Comparison of ENCODE assay signal across 7 mouse cellular contexts in the genomic region with DNA sequence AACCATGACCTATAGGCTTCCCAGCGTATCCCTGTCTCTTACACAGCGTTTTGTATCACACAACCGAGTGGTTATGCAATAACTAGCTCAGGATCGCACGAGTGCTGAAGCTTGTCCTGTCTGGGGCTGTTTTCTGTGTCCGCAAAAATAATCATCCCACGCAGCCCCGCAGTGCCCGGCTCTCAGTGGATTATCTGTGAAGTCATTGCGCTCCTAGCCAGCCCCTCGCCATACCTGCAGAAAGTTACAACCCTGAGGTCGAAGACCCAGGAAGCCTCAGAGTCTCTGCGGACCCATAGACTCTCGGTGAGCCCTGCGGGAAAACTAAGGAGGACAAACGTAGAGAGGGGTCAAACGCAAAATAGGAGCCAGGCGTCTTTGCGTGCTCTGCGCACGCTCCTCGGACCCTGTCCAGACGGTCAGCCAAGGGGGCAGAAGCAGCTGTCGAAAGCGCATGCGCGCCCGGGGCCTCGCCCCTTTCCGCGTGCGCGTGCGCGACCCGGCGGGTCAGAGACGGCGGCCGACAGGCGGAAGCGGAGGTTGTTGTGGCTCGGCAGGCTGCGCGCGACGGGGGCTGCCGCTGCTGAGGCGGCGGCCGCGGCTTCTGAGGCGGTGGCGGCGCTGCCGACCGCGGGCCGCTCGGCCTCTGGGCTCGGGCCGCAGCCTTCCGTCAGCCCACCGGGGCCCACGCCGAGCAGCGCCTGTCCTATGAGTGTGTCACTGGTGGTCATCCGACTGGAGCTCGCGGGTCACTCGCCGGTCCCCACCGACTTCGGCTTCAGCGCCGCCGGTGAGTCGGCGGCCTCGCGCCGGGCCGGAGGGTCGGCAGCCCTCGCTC. TPM values are rescaled to one million over a fixed set of nuclear protein-coding genes. Genes with fewer than 3 reads are reported as not detected.
DNase-seq lines count a peak whose midpoint lies in the region; ATAC-seq lines count a peak whose summit lies in the region.

A gene (minus strand): TSS at position 456 of the 838 bp plus-strand sequence.
A gene (plus strand): TSS at position 505 of the 838 bp plus-strand sequence.

- no peaks in the 10 kb centered on the region for H3K4me1 ChIP-seq in embryonic facial prominence, embryonic 11.5 days (ENCODE audit: control insufficient read depth, insufficient read depth, low read length)
- peaks cover 6% of the 10 kb centered on the region for H3K4me1 ChIP-seq in limb, embryonic 11.5 days (ENCODE audit: control insufficient read depth, insufficient read depth, low read length)
- peaks cover 12% of the 10 kb centered on the region for H3K4me1 ChIP-seq in midbrain, embryonic 14.5 days (ENCODE audit: control insufficient read depth, insufficient read depth, low read length)

- H3K27ac ChIP-seq in embryonic facial prominence, embryonic 11.5 days (replicated peaks; ENCODE audit: low read depth, low read length): no peak within 1 kb of the TSS; the same call in 1 of the 2 replicates
- H3K27ac ChIP-seq in limb, embryonic 11.5 days (replicated peaks; ENCODE audit: low read depth, low read length): no peak within 1 kb of the TSS; the same call in 1 of the 2 replicates
- H3K27ac ChIP-seq in midbrain, embryonic 14.5 days (replicated peaks; ENCODE audit: low read depth, low read length): peak within 1 kb of the TSS; percentile 74

- H3K9ac ChIP-seq in embryonic facial prominence, embryonic 11.5 days (replicated peaks; ENCODE audit: low read length): peak within 1 kb of the TSS; percentile 90
- H3K9ac ChIP-seq in limb, embryonic 11.5 days (ENCODE audit: low read length): peak within 1 kb of the TSS; percentile 59
- peak within 1 kb of the TSS; percentile 84 for H3K9ac ChIP-seq in midbrain, embryonic 14.5 days (replicated peaks; ENCODE audit: low read length)

- peak; percentile 69 for ATAC-seq in embryonic facial prominence, embryonic 11.5 days (replicated peaks; ENCODE audit: insufficient number of reproducible peaks, low FRiP score, low TSS enrichment, low read depth)
- ATAC-seq in limb, embryonic 11.5 days (ENCODE audit: insufficient number of reproducible peaks, low FRiP score, low TSS enrichment, low read depth): peak; percentile 75
- ATAC-seq in midbrain, embryonic 14.5 days (ENCODE audit: low FRiP score, low TSS enrichment): peak; percentile 83

- WGBS in embryonic facial prominence, embryonic 11.5 days: 2% methylated on average over 82 of the region's 85 CpGs
- WGBS in limb, embryonic 11.5 days: 2% methylated on average over 85 of the region's 85 CpGs
- 1% methylated on average over 85 of the region's 85 CpGs for WGBS in midbrain, embryonic 14.5 days

- H3K36me3 ChIP-seq in embryonic facial prominence, embryonic 11.5 days (replicated peaks; ENCODE audit: control insufficient read depth, insufficient read depth, low read depth, low read length): peaks cover 3% of the 10 kb centered on the region; the same call in 1 of the 2 replicates
- H3K36me3 ChIP-seq in limb, embryonic 11.5 days (ENCODE audit: control insufficient read depth, insufficient read depth, low read length): peaks cover 10% of the 10 kb centered on the region; the same call in 1 of the 2 replicates
- H3K36me3 ChIP-seq in midbrain, embryonic 14.5 days (ENCODE audit: control insufficient read depth, insufficient read depth, low read length): peaks cover 30% of the 10 kb centered on the region

- H3K4me2 ChIP-seq in embryonic facial prominence, embryonic 11.5 days (ENCODE audit: low read depth, low read length): peak within 1 kb of the TSS; percentile 79
- peak within 1 kb of the TSS; percentile 92 for H3K4me2 ChIP-seq in limb, embryonic 11.5 days (ENCODE audit: low read depth, severe bottlenecking)
- peak within 1 kb of the TSS; percentile 81 for H3K4me2 ChIP-seq in midbrain, embryonic 14.5 days (ENCODE audit: low read length)

- peak; percentile 98 for DNase-seq in adrenal gland, postnatal 14 days
- DNase-seq in embryonic facial prominence, embryonic 11.5 days (ENCODE audit: low spot score): peak; percentile 94
- peak; percentile 100 for DNase-seq in heart, adult 11 months
- DNase-seq in kidney, adult 18-20 months: peak; percentile 95
- DNase-seq in limb, embryonic 11.5 days (ENCODE audit: low spot score): peak; percentile 96
- DNase-seq in midbrain, embryonic 14.5 days: peak; percentile 97
- DNase-seq in spleen, adult 18-20 months: peak; percentile 90 to 95

- H3K4me3 ChIP-seq in embryonic facial prominence, embryonic 11.5 days (ENCODE audit: low read depth, low read length): peak within 1 kb of the TSS; percentile 94
- H3K4me3 ChIP-seq in limb, embryonic 11.5 days (ENCODE audit: low read depth, low read length): peak within 1 kb of the TSS; percentile 56
- peak within 1 kb of the TSS; percentile 98 for H3K4me3 ChIP-seq in midbrain, embryonic 14.5 days (replicated peaks; ENCODE audit: low read depth, low read length)

- no peaks in the 10 kb centered on the region for H3K27me3 ChIP-seq in embryonic facial prominence, embryonic 11.5 days (ENCODE audit: control insufficient read depth, insufficient read depth, low read length)
- H3K27me3 ChIP-seq in limb, embryonic 11.5 days (ENCODE audit: control insufficient read depth, insufficient read depth, low read length): no peaks in the 10 kb centered on the region
- no peaks in the 10 kb centered on the region for H3K27me3 ChIP-seq in midbrain, embryonic 14.5 days (ENCODE audit: control insufficient read depth, insufficient read depth, low read length)

- H3K9me3 ChIP-seq in embryonic facial prominence, embryonic 11.5 days (replicated peaks; ENCODE audit: control insufficient read depth, low read length): no peaks in the 10 kb centered on the region
- H3K9me3 ChIP-seq in limb, embryonic 11.5 days (ENCODE audit: control insufficient read depth, low read length): no peaks in the 10 kb centered on the region
- H3K9me3 ChIP-seq in midbrain, embryonic 14.5 days (ENCODE audit: control insufficient read depth, low read length): no peaks in the 10 kb centered on the region

RNA-seq across cellular contexts. Expression of the first gene that starts in this region (rescaled TPM):
- total RNA-seq in adrenal gland, postnatal 14 days (2021): 36.5 and 41.1 TPM in 2 replicates
- polyA plus RNA-seq in embryonic facial prominence, embryonic 11.5 days (2014; fragmentation: Nextera tagmentation; extraction: Ambion mirVana): 1.2 and 1.7 TPM in 2 replicates
- polyA plus RNA-seq in limb, embryonic 11.5 days (2014; fragmentation: Nextera tagmentation; extraction: Ambion mirVana): 1.3 and 1.7 TPM in 2 replicates
- polyA plus RNA-seq in midbrain, embryonic 14.5 days (2014; fragmentation: Nextera tagmentation; extraction: Ambion mirVana): 1.4 and 2.4 TPM in 2 replicates

RNA-seq across cellular contexts. Expression of the second gene that starts in this region (rescaled TPM):
- total RNA-seq in adrenal gland, postnatal 14 days (2021): 55.0 and 57.1 TPM in 2 replicates
- polyA plus RNA-seq in embryonic facial prominence, embryonic 11.5 days (2014; fragmentation: Nextera tagmentation; extraction: Ambion mirVana): 37.4 and 38.7 TPM in 2 replicates
- 37.1 and 42.7 TPM in 2 replicates for polyA plus RNA-seq in limb, embryonic 11.5 days (2014; fragmentation: Nextera tagmentation; extraction: Ambion mirVana)
- 39.1 and 47.6 TPM in 2 replicates for polyA plus RNA-seq in midbrain, embryonic 14.5 days (2014; fragmentation: Nextera tagmentation; extraction: Ambion mirVana)
